Mouse (Mus musculus): ENCODE results near the gene Cldn2. TPM values are rescaled to one million over a fixed set of nuclear protein-coding genes. Genes with fewer than 3 reads are reported as not detected.
"Not testable (repeated sequence)": the region's sequence is repeated elsewhere in the genome, so short reads cannot be mapped to it uniquely, and the experiment has no call there.

The Cldn2 gene
- 0.73 and 0.85 TPM in 2 replicates for polyA plus RNA-seq (2015; fragmentation: Nextera tagmentation; extraction: Ambion mirVana)

GRCm38 (mm10) chrX:139800406-139800878, at the start of gene Cldn2:
Gene Cldn2 (plus strand): TSS chrX:139800828.
- Histone ChIP-seq H3K27ac (replicated peaks) (no peak within 1 kb of the TSS), H3K4me1 (replicated peaks) (no peaks in the 10 kb centered on the region), H3K9me3 (replicated peaks) (no peaks in the 10 kb centered on the region), H3K4me3 (replicated peaks) (no peak within 1 kb of the TSS), H3K27me3 (no peaks in the 10 kb centered on the region), H3K9ac (no peak within 1 kb of the TSS), H3K4me2 (no peak within 1 kb of the TSS), H3K36me3 (replicated peaks) (no peaks in the 10 kb centered on the region)
- no peak for ATAC-seq (ENCODE audit: insufficient read depth)
- WGBS (ENCODE audit: insufficient replicate concordance) = 72% methylated on average over 8 of the region's 8 CpGs

- Histone ChIP-seq H3K9ac (no peak overlapping the region), H3K9me3 (replicated peaks) (no peaks in the 10 kb centered on the region), H3K4me2 (no peak overlapping the region), H3K4me1 (replicated peaks) (no peaks in the 10 kb centered on the region), H3K36me3 (replicated peaks) (no peaks in the 10 kb centered on the region), H3K4me3 (replicated peaks) (no peak overlapping the region), H3K27me3 (no peaks in the 10 kb centered on the region), H3K27ac (replicated peaks) (no peak overlapping the region)
- whole genome bisulfite sequencing (ENCODE audit: insufficient replicate concordance) = 3% methylated on average over 1 of the region's 1 CpGs
- ATAC-seq (ENCODE audit: insufficient read depth) = no peak
These were observed 48.8 kb upstream of the Cldn2 start for GRCm38 (mm10) chrX:139751855-139752254.

- not testable (repeated sequence) for H3K36me3 ChIP-seq (replicated peaks); H3K4me2 ChIP-seq; H3K4me3 ChIP-seq (replicated peaks); H3K9ac ChIP-seq; H3K4me1 ChIP-seq (replicated peaks); H3K9me3 ChIP-seq (replicated peaks); H3K27ac ChIP-seq (replicated peaks); H3K27me3 ChIP-seq; ATAC-seq (ENCODE audit: insufficient read depth)
- 72% methylated on average over 3 of the region's 3 CpGs for WGBS (ENCODE audit: insufficient replicate concordance)
These were observed 42.0 kb upstream of the Cldn2 start for GRCm38 (mm10) chrX:139758634-139759033.

- no peak for ATAC-seq (ENCODE audit: insufficient read depth)
- Histone ChIP-seq H3K27me3 (no peaks in the 10 kb centered on the region), H3K9me3 (replicated peaks) (no peaks in the 10 kb centered on the region), H3K9ac (no peak overlapping the region), H3K4me3 (replicated peaks) (no peak overlapping the region), H3K27ac (replicated peaks) (no peak overlapping the region), H3K4me2 (no peak overlapping the region), H3K4me1 (replicated peaks) (no peaks in the 10 kb centered on the region), H3K36me3 (replicated peaks) (no peaks in the 10 kb centered on the region)
- WGBS (ENCODE audit: insufficient replicate concordance) = 26% methylated on average over 2 of the region's 2 CpGs
These were observed 38.1 kb upstream of the Cldn2 start for GRCm38 (mm10) chrX:139762546-139762945.

- Histone ChIP-seq H3K4me2 (no peak overlapping the region), H3K27ac (replicated peaks) (no peak overlapping the region), H3K27me3 (no peaks in the 10 kb centered on the region), H3K36me3 (replicated peaks) (no peaks in the 10 kb centered on the region), H3K4me3 (replicated peaks) (no peak overlapping the region), H3K4me1 (replicated peaks) (no peaks in the 10 kb centered on the region; the same call in 1 of the 2 replicates), H3K9ac (no peak overlapping the region), H3K9me3 (replicated peaks) (no peaks in the 10 kb centered on the region)
- WGBS (ENCODE audit: insufficient replicate concordance) = 64% methylated on average over 13 of the region's 13 CpGs
- ATAC-seq (ENCODE audit: insufficient read depth) = no peak
These were observed 30.5 kb upstream of the Cldn2 start for GRCm38 (mm10) chrX:139769975-139770637.

- 22% methylated on average over 18 of the region's 18 CpGs for WGBS (ENCODE audit: insufficient replicate concordance)
- peak; percentile 61; the same call in 1 of the 2 replicates for ATAC-seq (ENCODE audit: insufficient read depth)
- H3K9me3 ChIP-seq (replicated peaks) = no peaks in the 10 kb centered on the region
These were observed 26.1 kb upstream of the Cldn2 start for GRCm38 (mm10) chrX:139774309-139775083.

GRCm38 (mm10) chrX:139775084-139775612, 25.5 kb upstream of the Cldn2 start:
- no peak overlapping the region for H3K4me3 ChIP-seq (replicated peaks)
- H3K9me3 ChIP-seq (replicated peaks) = no peaks in the 10 kb centered on the region
- H3K27me3 ChIP-seq = no peaks in the 10 kb centered on the region
- 59% methylated on average over 7 of the region's 7 CpGs for WGBS (ENCODE audit: insufficient replicate concordance)
- peaks cover 1% of the 10 kb centered on the region; the same call in 1 of the 2 replicates for H3K4me1 ChIP-seq (replicated peaks)
- H3K36me3 ChIP-seq (replicated peaks) = no peaks in the 10 kb centered on the region
- ATAC-seq (ENCODE audit: insufficient read depth) = no peak
- H3K27ac ChIP-seq (replicated peaks) = no peak overlapping the region
- no peak overlapping the region for H3K4me2 ChIP-seq
- no peak overlapping the region for H3K9ac ChIP-seq

More at GRCm38 (mm10) chrX:139774309-139775083, 26.1 kb upstream of the Cldn2 start:
- no peak overlapping the region for H3K27ac ChIP-seq (replicated peaks)
- no peaks in the 10 kb centered on the region for H3K27me3 ChIP-seq
- H3K4me1 ChIP-seq (replicated peaks) = no peaks in the 10 kb centered on the region; the same call in 1 of the 2 replicates
- no peak overlapping the region for H3K4me3 ChIP-seq (replicated peaks)
- H3K4me2 ChIP-seq = peak overlapping the region; percentile 44
- no peaks in the 10 kb centered on the region for H3K36me3 ChIP-seq (replicated peaks)
- no peak overlapping the region for H3K9ac ChIP-seq

GRCm38 (mm10) chrX:139777357-139777756, 23.3 kb upstream of the Cldn2 start:
- no peaks in the 10 kb centered on the region for H3K9me3 ChIP-seq (replicated peaks)
- no peak for ATAC-seq (ENCODE audit: insufficient read depth)
- no peaks in the 10 kb centered on the region for H3K27me3 ChIP-seq
- H3K4me1 ChIP-seq (replicated peaks) = peaks cover 20% of the 10 kb centered on the region
- no peak overlapping the region for H3K4me2 ChIP-seq
- WGBS (ENCODE audit: insufficient replicate concordance) = 59% methylated on average over 4 of the region's 4 CpGs
- no peaks in the 10 kb centered on the region for H3K36me3 ChIP-seq (replicated peaks)
- H3K27ac ChIP-seq (replicated peaks) = no peak overlapping the region
- no peak overlapping the region for H3K4me3 ChIP-seq (replicated peaks)
- H3K9ac ChIP-seq = no peak overlapping the region

GRCm38 (mm10) chrX:139778886-139779285, 21.7 kb upstream of the Cldn2 start:
- Histone ChIP-seq H3K9ac (no peak overlapping the region), H3K27ac (replicated peaks) (no peak overlapping the region), H3K4me1 (replicated peaks) (peaks cover 20% of the 10 kb centered on the region), H3K9me3 (replicated peaks) (no peaks in the 10 kb centered on the region), H3K4me3 (replicated peaks) (no peak overlapping the region), H3K36me3 (replicated peaks) (no peaks in the 10 kb centered on the region), H3K4me2 (no peak overlapping the region), H3K27me3 (no peaks in the 10 kb centered on the region)
- WGBS (ENCODE audit: insufficient replicate concordance) = 79% methylated on average over 1 of the region's 1 CpGs
- ATAC-seq (ENCODE audit: insufficient read depth) = no peak

- 64% methylated on average over 5 of the region's 5 CpGs for WGBS (ENCODE audit: insufficient replicate concordance)
- H3K27me3 ChIP-seq = no peaks in the 10 kb centered on the region
- H3K4me3 ChIP-seq (replicated peaks) = no peak overlapping the region
- H3K27ac ChIP-seq (replicated peaks) = no peak overlapping the region
- no peaks in the 10 kb centered on the region for H3K9me3 ChIP-seq (replicated peaks)
- H3K4me2 ChIP-seq = no peak overlapping the region
- ATAC-seq (ENCODE audit: insufficient read depth) = no peak
- no peaks in the 10 kb centered on the region for H3K36me3 ChIP-seq (replicated peaks)
- peaks cover 20% of the 10 kb centered on the region for H3K4me1 ChIP-seq (replicated peaks)
- no peak overlapping the region for H3K9ac ChIP-seq
These were observed 21.2 kb upstream of the Cldn2 start for GRCm38 (mm10) chrX:139779401-139779800.

GRCm38 (mm10) chrX:139780988-139781387, 19.6 kb upstream of the Cldn2 start:
- Histone ChIP-seq H3K27me3 (no peaks in the 10 kb centered on the region), H3K4me3 (replicated peaks) (no peak overlapping the region), H3K4me1 (replicated peaks) (peaks cover 20% of the 10 kb centered on the region), H3K9ac (no peak overlapping the region), H3K4me2 (no peak overlapping the region), H3K36me3 (replicated peaks) (no peaks in the 10 kb centered on the region), H3K27ac (replicated peaks) (no peak overlapping the region), H3K9me3 (replicated peaks) (no peaks in the 10 kb centered on the region)
- 24% methylated on average over 3 of the region's 3 CpGs for WGBS (ENCODE audit: insufficient replicate concordance)
- ATAC-seq (ENCODE audit: insufficient read depth) = peak; percentile 75

Data from liver, embryonic 15.5 days (tissue).